Comparison of ENCODE assay signal across 8 mouse cellular contexts in genomic region chr11:78972811-78973351, GRCm38 (mm10). TPM values are rescaled to one million over a fixed set of nuclear protein-coding genes. Genes with fewer than 3 reads are reported as not detected.
DNase-seq lines count a peak whose midpoint lies in the region; ATAC-seq and TF ChIP-seq lines count a peak whose summit lies in the region.

No protein-coding gene starts in this region.

- peaks cover 4% of the 10 kb centered on the region for H3K4me1 ChIP-seq in ES-Bruce4 (ENCODE audit: control insufficient read depth, insufficient read depth, low read length)
- peaks cover 19% of the 10 kb centered on the region for H3K4me1 ChIP-seq in hindbrain, embryonic 12.5 days

- TF ChIP-seq CTCF in ES-Bruce4 (IDR thresholded peaks at IDR 0.05; ENCODE audit: low read depth, low read length): no peak

- no peak for TF ChIP-seq EP300 in ES-Bruce4 (IDR thresholded peaks at IDR 0.05; ENCODE audit: insufficient read depth, low read depth, low read length)

- DNase-seq in heart, adult 11 months: peak; percentile 90
- DNase-seq in heart, postnatal 14 days: no peak
- DNase-seq in naive thymus-derived CD4-positive, alpha-beta T cell, adult 2 months (ENCODE audit: low read depth): peak; percentile 73
- DNase-seq in ovary, postnatal 14 days (ENCODE audit: low spot score): no peak
- DNase-seq in right cerebral cortex, postnatal 36 days (ENCODE audit: low spot score in 2 of 2): no peak
- DNase-seq in spleen, postnatal 14 days (ENCODE audit: low spot score in 2 of 2): no peak

- 47% methylated on average over 8 of the region's 8 CpGs for WGBS in hindbrain, embryonic 12.5 days

- H3K36me3 ChIP-seq in ES-Bruce4 (ENCODE audit: control insufficient read depth, insufficient read depth, low read length, poor library complexity, severe bottlenecking): no peaks in the 10 kb centered on the region
- H3K36me3 ChIP-seq in hindbrain, embryonic 12.5 days: no peaks in the 10 kb centered on the region

- no peak overlapping the region for H3K9ac ChIP-seq in ES-Bruce4 (ENCODE audit: low read depth, poor library complexity, severe bottlenecking)
- H3K9ac ChIP-seq in hindbrain, embryonic 12.5 days: no peak overlapping the region

- H3K4me2 ChIP-seq in hindbrain, embryonic 12.5 days (replicated peaks): peak overlapping the region; percentile 21; the same call in 1 of the 2 replicates

- intact Hi-C loops in heart, postnatal 14 days (cut with DNase I): no loop called here

- ATAC-seq in hindbrain, embryonic 12.5 days (ENCODE audit: low FRiP score): no peak

- H3K9me3 ChIP-seq in ES-Bruce4 (replicated peaks; ENCODE audit: control insufficient read depth, insufficient read depth, low read length, poor library complexity, severe bottlenecking): no peaks in the 10 kb centered on the region
- H3K9me3 ChIP-seq in hindbrain, embryonic 12.5 days (replicated peaks): no peaks in the 10 kb centered on the region

- no peak overlapping the region for H3K27ac ChIP-seq in ES-Bruce4 (ENCODE audit: insufficient read depth, low read length)
- peak overlapping the region; percentile 25; the same call in 1 of the 2 replicates for H3K27ac ChIP-seq in hindbrain, embryonic 12.5 days

- no peak for TF ChIP-seq POLR2A in ES-Bruce4 (IDR thresholded peaks at IDR 0.05; ENCODE audit: insufficient read depth, low read length)

- H3K4me3 ChIP-seq in ES-Bruce4 (ENCODE audit: low read depth, low read length): 0 out of 2 replicates have a peak overlapping the region, but pooled peaks have one; percentile 6
- no peak overlapping the region for H3K4me3 ChIP-seq in hindbrain, embryonic 12.5 days

- H3K27me3 ChIP-seq in ES-Bruce4 (ENCODE audit: control insufficient read depth, insufficient read depth, low read length, poor library complexity, severe bottlenecking): no peaks in the 10 kb centered on the region
- H3K27me3 ChIP-seq in hindbrain, embryonic 12.5 days: no peaks in the 10 kb centered on the region

RNA-seq across cellular contexts. Expression of gene Lgals9, which starts 11.9 kb away (rescaled TPM):
- 10 to 100 TPM; 35.5 to 36.1 TPM for total RNA-seq in heart, postnatal 14 days (2021)
- 8.8 and 10.7 TPM in 2 replicates for polyA plus RNA-seq in ES-Bruce4 (2011; ENCODE audit: insufficient read depth, insufficient read length, low read depth, missing spikeins)
- polyA plus RNA-seq in hindbrain, embryonic 12.5 days (2016; fragmentation: Nextera tagmentation; extraction: Ambion mirVana): 8.7 and 10.6 TPM in 2 replicates

RNA-seq across cellular contexts. Expression of gene Nos2, which starts 52.3 kb away (rescaled TPM):
- total RNA-seq in heart, postnatal 14 days (2021): 1 to 10 TPM; 6.6 TPM
- 3.0 and 3.4 TPM in 2 replicates for polyA plus RNA-seq in ES-Bruce4 (2011; ENCODE audit: insufficient read depth, insufficient read length, low read depth, missing spikeins)
- 1.4 and 1.7 TPM in 2 replicates for polyA plus RNA-seq in hindbrain, embryonic 12.5 days (2016; fragmentation: Nextera tagmentation; extraction: Ambion mirVana)

Comparison
In these comparisons a context has a peak if more than half of its experiments do, and no peak if none do; other contexts are left out.
1. DNase-seq: peak in heart, adult 11 months (single experiment) and naive thymus-derived CD4-positive, alpha-beta T cell, adult 2 months (single experiment); none in heart, postnatal 14 days (0 of 2), ovary, postnatal 14 days (single experiment), right cerebral cortex, postnatal 36 days (0 of 2) and spleen, postnatal 14 days (0 of 2).